Mouse (Mus musculus) intestine, embryonic 14.5 days (tissue): ENCODE results near the gene Cope. TPM values are rescaled to one million over a fixed set of nuclear protein-coding genes. Genes with fewer than 3 reads are reported as not detected.
A peak's percentile ranks its signal among the peaks of the same experiment; 100 is the strongest.

Source experiments
- ATAC-seq: fragments of 200-750 bp; cut with Nextera tagmentation; replicated peaks from 2 replicates; pipeline ENCODE4 v1.8.0; 2017; ENCODE audit warnings: low read depth, moderate number of reproducible peaks, moderate TSS enrichment, moderate library complexity; ENCODE audit not compliant: low FRiP score, low TSS enrichment
- DNase-seq: peaks from one replicate; pipeline ENCODE4 v3.0.0-alpha.2; 2018; ENCODE audit warnings: low spot score
- H3K27ac ChIP-seq: fragments of 300-500 bp; sonication (generic); 2 replicates; pipeline ENCODE4 v1.5.1; 2014; ENCODE audit warnings: low read depth, mild to moderate bottlenecking, control low read depth
- H3K27me3 ChIP-seq: fragments of 300-500 bp; sonication (generic); replicated peaks from 2 replicates; pipeline ENCODE4 v1.6.1; 2014; ENCODE audit warnings: low read length, control low read depth; ENCODE audit not compliant: control insufficient read depth, insufficient read depth
- H3K36me3 ChIP-seq: fragments of 300-500 bp; sonication (generic); 2 replicates; pipeline ENCODE4 v1.6.1; 2014; ENCODE audit warnings: low read length, control low read depth; ENCODE audit not compliant: control insufficient read depth, insufficient read depth
- H3K4me1 ChIP-seq: fragments of 300-500 bp; sonication (generic); replicated peaks from 2 replicates; pipeline ENCODE4 v1.6.1; 2014; ENCODE audit warnings: low read length, control low read depth, mixed read lengths; ENCODE audit not compliant: control insufficient read depth, insufficient read depth
- H3K4me2 ChIP-seq: fragments of 300-500 bp; sonication (generic); 2 replicates; pipeline ENCODE4 v1.6.1; 2014; ENCODE audit warnings: low read length
- H3K4me3 ChIP-seq: fragments of 300-500 bp; sonication (generic); 2 replicates; pipeline ENCODE4 v1.5.1; 2014; ENCODE audit warnings: low read depth, low read length, control low read depth, mixed read lengths
- H3K9ac ChIP-seq: fragments of 300-500 bp; sonication (generic); 2 replicates; pipeline ENCODE4 v1.6.1; 2014; ENCODE audit warnings: mild to moderate bottlenecking, low read length
- H3K9me3 ChIP-seq: fragments of 300-500 bp; sonication (generic); 2 replicates; pipeline ENCODE4 v1.6.1; 2016; ENCODE audit warnings: low read length, control low read depth; ENCODE audit not compliant: control insufficient read depth
- WGBS: fragments of 180-500 bp; shearing (Covaris S2); extraction: QIAGEN DNeasy Blood & Tissue Kit; methylation state at CpG from one replicate; pipeline ENCODE4 v1.1.7; 2014; 5-methylcytosine and 5-hydroxymethylcytosine counted together
- polyA plus RNA-seq: library from polyadenylated mRNA; unstranded; fragments of >200 nt; fragmentation: Nextera tagmentation; extraction: Ambion mirVana; gene quantifications from 2 replicates; pipeline ENCODE4 v1.2.1, GENCODE M21; 2014

Gene Cope
- polyA plus RNA-seq, 1 experiment from 2014 or later: 336 TPM

GRCm38 (mm10) chr8:70285304-70285703 is 17.0 kb upstream of the Cope start:
- 0 out of 2 replicates have a peak, but pooled peaks cover 4% of the 10 kb centered on the region for H3K9me3 ChIP-seq
- no peaks in the 10 kb centered on the region for H3K27me3 ChIP-seq
- H3K4me1 ChIP-seq: peaks cover 12% of the 10 kb centered on the region
- DNase-seq: no peak
- H3K9ac ChIP-seq: no peak overlapping the region
- WGBS: 97% methylated on average over 15 of the region's 15 CpGs
- peaks cover 48% of the 10 kb centered on the region for H3K36me3 ChIP-seq
- H3K27ac ChIP-seq: no peak overlapping the region
- no peak for ATAC-seq
- H3K4me3 ChIP-seq: no peak overlapping the region
- H3K4me2 ChIP-seq: no peak overlapping the region

GRCm38 (mm10) chr8:70286737-70287136 is 15.6 kb upstream of the Cope start:
- H3K9ac ChIP-seq: no peak overlapping the region
- H3K27ac ChIP-seq: no peak overlapping the region
- no peaks in the 10 kb centered on the region for H3K27me3 ChIP-seq
- 85% methylated on average over 8 of the region's 8 CpGs for WGBS
- no peak overlapping the region for H3K4me3 ChIP-seq
- H3K36me3 ChIP-seq: peaks cover 63% of the 10 kb centered on the region
- ATAC-seq (no peak), DNase-seq (no peak)
- H3K4me2 ChIP-seq: no peak overlapping the region
- H3K4me1 ChIP-seq: peaks cover 12% of the 10 kb centered on the region
- 0 out of 2 replicates have a peak, but pooled peaks cover 4% of the 10 kb centered on the region for H3K9me3 ChIP-seq

GRCm38 (mm10) chr8:70293988-70294405 is 8.3 kb upstream of the Cope start:
- H3K27ac ChIP-seq: no peak overlapping the region
- ATAC-seq (no peak), DNase-seq (no peak)
- no peak overlapping the region for H3K4me3 ChIP-seq
- H3K27me3 ChIP-seq: no peaks in the 10 kb centered on the region
- H3K9ac ChIP-seq: no peak overlapping the region
- H3K9me3 ChIP-seq: no peaks in the 10 kb centered on the region
- no peaks in the 10 kb centered on the region for H3K4me1 ChIP-seq
- H3K4me2 ChIP-seq: no peak overlapping the region
- H3K36me3 ChIP-seq: peaks cover 92% of the 10 kb centered on the region
- 58% methylated on average over 5 of the region's 5 CpGs for WGBS

GRCm38 (mm10) chr8:70300881-70301280 is 1.4 kb upstream of the Cope start:
- ATAC-seq (no peak), DNase-seq (no peak)
- Histone ChIP-seq H3K4me1 (peaks cover 15% of the 10 kb centered on the region), H3K36me3 (peaks cover 51% of the 10 kb centered on the region), H3K4me2 (no peak overlapping the region), H3K4me3 (no peak overlapping the region), H3K9me3 (no peaks in the 10 kb centered on the region), H3K9ac (no peak overlapping the region), H3K27ac (no peak overlapping the region), H3K27me3 (no peaks in the 10 kb centered on the region)
- WGBS: 77% methylated on average over 3 of the region's 3 CpGs

- peak overlapping the region; percentile 76 for H3K4me2 ChIP-seq
- WGBS: 3% methylated on average over 16 of the region's 16 CpGs
- no peaks in the 10 kb centered on the region for H3K27me3 ChIP-seq
- H3K9ac ChIP-seq: peak overlapping the region; percentile 63
- no peak for DNase-seq
- H3K4me3 ChIP-seq: peak overlapping the region; percentile 83
- H3K4me1 ChIP-seq: peaks cover 15% of the 10 kb centered on the region
- no peaks in the 10 kb centered on the region for H3K9me3 ChIP-seq
- ATAC-seq: peak; percentile 26; the same call in 1 of the 2 replicates
- peaks cover 51% of the 10 kb centered on the region for H3K36me3 ChIP-seq
- peak overlapping the region; percentile 68 for H3K27ac ChIP-seq
Measured at GRCm38 (mm10) chr8:70302901-70303300, 583 bp downstream of the Cope start.

GRCm38 (mm10) chr8:70309311-70309710 is 7.0 kb downstream of the Cope start:
- DNase-seq (no peak), ATAC-seq (no peak)
- H3K9ac ChIP-seq: no peak overlapping the region
- no peak overlapping the region for H3K27ac ChIP-seq
- H3K9me3 ChIP-seq: no peaks in the 10 kb centered on the region
- H3K4me2 ChIP-seq: no peak overlapping the region
- H3K27me3 ChIP-seq: no peaks in the 10 kb centered on the region
- no peaks in the 10 kb centered on the region for H3K4me1 ChIP-seq
- H3K36me3 ChIP-seq: peaks cover 89% of the 10 kb centered on the region
- WGBS: 34% methylated on average over 2 of the region's 2 CpGs
- no peak overlapping the region for H3K4me3 ChIP-seq

- no peak overlapping the region for H3K4me3 ChIP-seq
- H3K27ac ChIP-seq: no peak overlapping the region
- no peak overlapping the region for H3K4me2 ChIP-seq
- peaks cover 22% of the 10 kb centered on the region for H3K4me1 ChIP-seq
- H3K9me3 ChIP-seq: no peaks in the 10 kb centered on the region
- no peak for DNase-seq
- no peak overlapping the region for H3K9ac ChIP-seq
- no peak for ATAC-seq
- no peaks in the 10 kb centered on the region for H3K27me3 ChIP-seq
- WGBS: 87% methylated on average over 2 of the region's 2 CpGs
- peaks cover 48% of the 10 kb centered on the region for H3K36me3 ChIP-seq
Measured at GRCm38 (mm10) chr8:70313399-70313798, 11.1 kb downstream of the Cope start.

GRCm38 (mm10) chr8:70315624-70316510 is 13.5 kb downstream of the Cope start, which contains the start of gene Cers1:
Gene Cers1, plus strand, starts transcription at chr8:70315775.
- 3% methylated on average over 66 of the region's 66 CpGs for WGBS
- peak; percentile 59 for ATAC-seq

More at GRCm38 (mm10) chr8:70315624-70316510, 13.5 kb downstream of the Cope start, which contains the start of gene Cers1:
- peak; percentile 79 for DNase-seq
- peak within 1 kb of the TSS; percentile 45 for H3K9ac ChIP-seq
- H3K4me2 ChIP-seq: peak within 1 kb of the TSS; percentile 68
- peak within 1 kb of the TSS; percentile 56 for H3K4me3 ChIP-seq
- peak within 1 kb of the TSS; percentile 62; the same call in 1 of the 2 replicates for H3K27ac ChIP-seq
- peaks cover 22% of the 10 kb centered on the region for H3K4me1 ChIP-seq
- no peaks in the 10 kb centered on the region for H3K9me3 ChIP-seq
- no peaks in the 10 kb centered on the region for H3K27me3 ChIP-seq
- peaks cover 27% of the 10 kb centered on the region for H3K36me3 ChIP-seq
